Mouse (Mus musculus) gastrocnemius, postnatal 25 days (tissue): ENCODE measurements around the gene Ccdc91. TPM values are rescaled to one million over a fixed set of nuclear protein-coding genes. Genes with fewer than 3 reads are reported as not detected.

ENCODE experiments used
- DNase-seq: peaks from one replicate; pipeline ENCODE4 v3.0.0; 2022
- total RNA-seq, 2 experiments: library from RNA; stranded (reverse); gene quantifications; 1 replicate in 1 of 2; 2 replicates in 1 of 2; pipeline ENCODE4 v1.2.3; 2021

Gene Ccdc91
- total RNA-seq, 2 experiments from 2014 or later: 63.9 to 68.2 TPM

- peak; percentile 75 for DNase-seq
Measured at GRCm38 (mm10) chr6:147569246-147569645, 93.6 kb downstream of the Ccdc91 start.

- no peak for DNase-seq
Measured at GRCm38 (mm10) chr6:147573137-147573536, 97.5 kb downstream of the Ccdc91 start.

GRCm38 (mm10) chr6:147574454-147575182 lies 99.0 kb downstream of the Ccdc91 start:
- no peak for DNase-seq

GRCm38 (mm10) chr6:147575183-147575784 lies 99.7 kb downstream of the Ccdc91 start:
- no peak for DNase-seq

GRCm38 (mm10) chr6:147587675-147588074 lies 112.0 kb downstream of the Ccdc91 start:
- no peak for DNase-seq

- no peak for DNase-seq
Measured at GRCm38 (mm10) chr6:147606666-147607065, 131.0 kb downstream of the Ccdc91 start.

- DNase-seq: no peak
Measured at GRCm38 (mm10) chr6:147607613-147608012, 132.0 kb downstream of the Ccdc91 start.

GRCm38 (mm10) chr6:147615306-147615705 lies 139.7 kb downstream of the Ccdc91 start:
- no peak for DNase-seq

- DNase-seq: no peak
Measured at GRCm38 (mm10) chr6:147623142-147623541, 147.5 kb downstream of the Ccdc91 start.

- DNase-seq: no peak
Measured at GRCm38 (mm10) chr6:147636464-147636863, 160.8 kb downstream of the Ccdc91 start.

GRCm38 (mm10) chr6:147643875-147644274 lies 168.2 kb downstream of the Ccdc91 start:
- DNase-seq: no peak

GRCm38 (mm10) chr6:147644391-147644790 lies 168.8 kb downstream of the Ccdc91 start:
- DNase-seq: no peak

- DNase-seq: peak; percentile 22
Measured at GRCm38 (mm10) chr6:147646401-147646968, 170.9 kb downstream of the Ccdc91 start.

GRCm38 (mm10) chr6:147658025-147658424 lies 182.4 kb downstream of the Ccdc91 start:
- DNase-seq: no peak

GRCm38 (mm10) chr6:147660718-147661117 lies 185.1 kb downstream of the Ccdc91 start:
- DNase-seq: no peak

- DNase-seq: no peak
Measured at GRCm38 (mm10) chr6:147661841-147662240, 186.2 kb downstream of the Ccdc91 start.

GRCm38 (mm10) chr6:147662610-147663009 lies 187.0 kb downstream of the Ccdc91 start:
- DNase-seq: no peak

- no peak for DNase-seq
Measured at GRCm38 (mm10) chr6:147664339-147664738, 188.7 kb downstream of the Ccdc91 start.

GRCm38 (mm10) chr6:147671366-147671765 lies 195.7 kb downstream of the Ccdc91 start:
- peak; percentile 76 for DNase-seq

- DNase-seq: peak; percentile 15
Measured at GRCm38 (mm10) chr6:147672481-147672880, 196.9 kb downstream of the Ccdc91 start.

GRCm38 (mm10) chr6:147675022-147675733 lies 199.6 kb downstream of the Ccdc91 start:
- no peak for DNase-seq

GRCm38 (mm10) chr6:147676214-147676613 lies 200.6 kb downstream of the Ccdc91 start:
- no peak for DNase-seq
